Mouse (Mus musculus): ENCODE data around the gene Pgap3.

- TF ChIP-seq CTCF (IDR thresholded peaks at IDR 0.05; ENCODE audit: extremely low read depth, insufficient read depth, insufficient read length, insufficient replicate concordance) (no peak), POLR2A (IDR thresholded peaks at IDR 0.05; ENCODE audit: low read depth, low read length) (no peak)
These were observed 60.5 kb downstream of the Pgap3 start for GRCm38 (mm10) chr11:98339679-98340287.
